Mouse (Mus musculus): ENCODE results near the gene Car9. TPM values are rescaled to one million over a fixed set of nuclear protein-coding genes. Genes with fewer than 3 reads are reported as not detected.
"Not testable (repeated sequence)": the region's sequence is repeated elsewhere in the genome, so short reads cannot be mapped to it uniquely, and the experiment has no call there.

Car9 gene
- polyA plus RNA-seq, 2 experiments = 1.0 to 4.9 TPM

DNA sequence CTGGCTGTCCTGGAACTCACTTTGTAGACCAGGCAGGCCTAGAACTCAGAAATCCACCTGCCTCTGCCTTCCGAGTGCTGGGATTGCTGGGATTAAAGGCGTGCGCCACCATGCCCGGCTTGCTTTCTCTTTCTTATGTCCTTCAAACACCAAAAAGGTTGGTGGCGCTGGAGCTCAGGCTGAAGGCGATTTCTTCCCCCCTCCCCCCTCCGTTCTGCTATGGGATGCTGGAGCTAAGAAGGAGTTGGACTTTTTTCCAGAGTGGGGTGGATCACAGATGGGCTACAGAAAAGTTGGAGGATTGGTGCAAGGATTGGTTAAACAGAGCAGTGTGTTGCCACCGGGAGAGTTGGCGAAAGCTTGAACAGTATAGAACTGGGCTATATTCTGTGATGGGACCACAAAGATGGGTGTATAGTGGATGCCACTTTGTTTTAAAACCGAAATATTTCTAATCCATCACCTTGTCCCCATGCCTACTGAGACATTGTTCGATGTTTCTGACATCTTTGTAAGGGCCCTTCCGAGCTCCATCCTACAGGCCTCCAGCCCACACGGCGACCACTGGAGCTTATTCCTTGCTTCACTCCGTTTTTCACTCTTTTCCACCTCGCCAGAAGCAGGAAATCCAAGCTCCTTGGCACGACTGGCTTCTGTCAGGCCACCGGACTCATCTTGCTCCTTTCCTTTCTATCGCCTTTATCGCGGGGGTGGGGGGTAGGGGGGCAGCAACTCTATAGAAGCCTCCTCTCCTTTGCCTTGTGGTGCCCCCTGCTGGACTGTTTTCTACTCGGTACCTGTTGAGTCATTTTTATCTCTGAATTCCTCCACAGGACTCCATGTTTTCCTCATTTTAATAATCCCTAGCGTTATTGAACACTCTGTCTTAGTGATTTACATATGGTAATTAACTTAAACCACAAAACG is 27.6 kb upstream of the Car9 start:
- Histone ChIP-seq H3K27ac (replicated peaks; ENCODE audit: low read depth, low read length) (no peak overlapping the region), H3K4me2 (replicated peaks; ENCODE audit: low read depth, low read length, severe bottlenecking) (no peak overlapping the region), H3K36me3 (ENCODE audit: control insufficient read depth, insufficient read depth, low read length) (no peaks in the 10 kb centered on the region), H3K4me3 (replicated peaks; ENCODE audit: low read length) (no peak overlapping the region), H3K27me3 (ENCODE audit: control insufficient read depth, insufficient read depth, low read length) (no peaks in the 10 kb centered on the region), H3K9ac (ENCODE audit: low read depth, low read length, severe bottlenecking) (no peak overlapping the region), H3K4me1 (ENCODE audit: control insufficient read depth, insufficient read depth, low read length) (no peaks in the 10 kb centered on the region), H3K9me3 (ENCODE audit: control insufficient read depth, low read length) (no peaks in the 10 kb centered on the region)
- 49% methylated on average over 24 of the region's 24 CpGs for WGBS
- TF ChIP-seq POLR2A (IDR thresholded peaks at IDR 0.05; ENCODE audit: borderline replicate concordance, extremely low read depth, insufficient read depth, insufficient read length) = no peak
- DNase-seq (ENCODE audit: low spot score) = peak; percentile 86
- no peak for ATAC-seq (ENCODE audit: low FRiP score, low read depth)

DNA sequence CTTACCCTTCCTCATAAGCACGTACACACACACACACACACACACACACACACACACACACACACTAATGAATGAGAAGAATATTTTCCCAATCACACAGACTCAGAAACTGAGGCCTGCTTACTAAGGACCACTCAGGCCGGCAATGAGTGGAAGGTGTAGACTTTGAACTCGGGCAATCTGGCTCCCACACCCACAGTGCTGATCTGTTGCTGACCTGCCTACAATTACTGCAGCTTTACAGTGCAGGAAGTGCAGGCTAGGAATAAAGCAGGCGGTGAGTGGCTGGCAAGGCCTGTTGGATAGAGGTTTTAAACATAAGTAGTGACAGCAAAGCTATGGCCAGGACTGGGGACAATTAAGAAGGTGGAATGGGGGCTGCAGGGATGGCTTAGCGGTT is 25.8 kb upstream of the Car9 start:
- no peaks in the 10 kb centered on the region for H3K9me3 ChIP-seq (ENCODE audit: control insufficient read depth, low read length)
- no peak overlapping the region for H3K4me3 ChIP-seq (replicated peaks; ENCODE audit: low read length)
- H3K27ac ChIP-seq (replicated peaks; ENCODE audit: low read depth, low read length) = no peak overlapping the region
- no peak for ATAC-seq (ENCODE audit: low FRiP score, low read depth)
- WGBS = 69% methylated on average over 5 of the region's 5 CpGs
- no peak overlapping the region for H3K9ac ChIP-seq (ENCODE audit: low read depth, low read length, severe bottlenecking)
- no peaks in the 10 kb centered on the region for H3K36me3 ChIP-seq (ENCODE audit: control insufficient read depth, insufficient read depth, low read length)
- H3K4me1 ChIP-seq (ENCODE audit: control insufficient read depth, insufficient read depth, low read length) = no peaks in the 10 kb centered on the region
- no peaks in the 10 kb centered on the region for H3K27me3 ChIP-seq (ENCODE audit: control insufficient read depth, insufficient read depth, low read length)
- H3K4me2 ChIP-seq (replicated peaks; ENCODE audit: low read depth, low read length, severe bottlenecking) = no peak overlapping the region
- DNase-seq (ENCODE audit: low spot score) = no peak
- TF ChIP-seq POLR2A (IDR thresholded peaks at IDR 0.05; ENCODE audit: borderline replicate concordance, extremely low read depth, insufficient read depth, insufficient read length) = no peak

DNA sequence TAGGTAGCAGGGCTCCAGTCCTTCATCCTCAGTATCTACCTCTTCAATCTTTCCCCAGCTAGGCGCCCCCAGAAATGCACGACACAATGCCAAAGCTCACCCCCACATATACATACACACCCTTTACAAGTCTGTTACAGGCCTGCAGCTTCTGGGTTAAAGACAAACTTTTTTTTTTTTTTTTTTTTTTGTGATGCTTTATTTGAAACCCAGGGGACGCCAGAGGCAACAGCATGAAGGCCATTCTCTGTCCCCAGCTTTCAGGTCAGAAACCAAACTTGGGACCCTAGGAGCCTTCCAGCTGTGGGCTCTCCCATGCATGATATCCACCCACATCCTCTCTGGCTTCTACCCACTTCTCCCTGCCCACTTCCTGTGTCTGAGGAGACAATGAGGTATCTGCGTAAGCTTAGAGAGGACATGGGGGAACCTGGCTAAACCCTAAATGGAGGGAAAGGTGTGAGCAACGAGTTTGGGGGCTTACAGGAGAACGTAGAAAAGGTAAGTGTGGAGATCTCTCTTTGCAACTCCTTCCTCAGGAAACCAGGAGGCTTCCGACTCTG is 24.8 kb upstream of the Car9 start:
- no peaks in the 10 kb centered on the region for H3K9me3 ChIP-seq (ENCODE audit: control insufficient read depth, low read length)
- DNase-seq (ENCODE audit: low spot score) (no peak), ATAC-seq (ENCODE audit: low FRiP score, low read depth) (no peak)
- no peaks in the 10 kb centered on the region for H3K27me3 ChIP-seq (ENCODE audit: control insufficient read depth, insufficient read depth, low read length)
- TF ChIP-seq POLR2A (IDR thresholded peaks at IDR 0.05; ENCODE audit: borderline replicate concordance, extremely low read depth, insufficient read depth, insufficient read length) = no peak
- no peak overlapping the region for H3K4me2 ChIP-seq (replicated peaks; ENCODE audit: low read depth, low read length, severe bottlenecking)
- no peak overlapping the region for H3K27ac ChIP-seq (replicated peaks; ENCODE audit: low read depth, low read length)
- H3K36me3 ChIP-seq (ENCODE audit: control insufficient read depth, insufficient read depth, low read length) = no peaks in the 10 kb centered on the region
- no peak overlapping the region for H3K9ac ChIP-seq (ENCODE audit: low read depth, low read length, severe bottlenecking)
- no peak overlapping the region for H3K4me3 ChIP-seq (replicated peaks; ENCODE audit: low read length)
- H3K4me1 ChIP-seq (ENCODE audit: control insufficient read depth, insufficient read depth, low read length) = no peaks in the 10 kb centered on the region
- 71% methylated on average over 7 of the region's 7 CpGs for WGBS

DNA sequence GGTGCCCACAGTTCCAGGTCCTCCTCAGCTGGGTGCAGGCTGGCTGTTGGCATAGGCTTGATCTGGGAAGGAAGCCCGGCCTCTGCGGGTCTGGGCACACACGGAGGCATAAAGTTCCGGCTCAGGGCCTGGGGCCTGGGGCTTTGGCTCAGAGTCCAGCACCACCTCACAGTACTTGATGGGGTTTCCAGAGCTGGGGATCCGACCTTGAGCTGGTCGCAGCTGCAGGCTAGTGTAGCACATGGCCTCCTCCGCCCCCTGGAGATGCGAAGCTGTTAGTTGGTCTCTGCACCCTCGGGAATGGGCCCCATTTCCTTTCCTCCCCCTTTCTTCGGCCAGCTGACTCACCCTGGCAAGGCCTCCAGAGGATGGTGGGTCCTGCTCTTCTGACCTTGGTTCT is 24.2 kb upstream of the Car9 start:
- Histone ChIP-seq H3K36me3 (ENCODE audit: control insufficient read depth, insufficient read depth, low read length) (no peaks in the 10 kb centered on the region), H3K9ac (ENCODE audit: low read depth, low read length, severe bottlenecking) (no peak overlapping the region), H3K9me3 (ENCODE audit: control insufficient read depth, low read length) (no peaks in the 10 kb centered on the region), H3K4me2 (replicated peaks; ENCODE audit: low read depth, low read length, severe bottlenecking) (no peak overlapping the region), H3K4me3 (replicated peaks; ENCODE audit: low read length) (no peak overlapping the region), H3K27me3 (ENCODE audit: control insufficient read depth, insufficient read depth, low read length) (no peaks in the 10 kb centered on the region), H3K27ac (replicated peaks; ENCODE audit: low read depth, low read length) (no peak overlapping the region), H3K4me1 (ENCODE audit: control insufficient read depth, insufficient read depth, low read length) (no peaks in the 10 kb centered on the region)
- 66% methylated on average over 9 of the region's 10 CpGs for WGBS
- no peak for DNase-seq (ENCODE audit: low spot score)
- TF ChIP-seq POLR2A (IDR thresholded peaks at IDR 0.05; ENCODE audit: borderline replicate concordance, extremely low read depth, insufficient read depth, insufficient read length) = no peak
- no peak for ATAC-seq (ENCODE audit: low FRiP score, low read depth)

DNA sequence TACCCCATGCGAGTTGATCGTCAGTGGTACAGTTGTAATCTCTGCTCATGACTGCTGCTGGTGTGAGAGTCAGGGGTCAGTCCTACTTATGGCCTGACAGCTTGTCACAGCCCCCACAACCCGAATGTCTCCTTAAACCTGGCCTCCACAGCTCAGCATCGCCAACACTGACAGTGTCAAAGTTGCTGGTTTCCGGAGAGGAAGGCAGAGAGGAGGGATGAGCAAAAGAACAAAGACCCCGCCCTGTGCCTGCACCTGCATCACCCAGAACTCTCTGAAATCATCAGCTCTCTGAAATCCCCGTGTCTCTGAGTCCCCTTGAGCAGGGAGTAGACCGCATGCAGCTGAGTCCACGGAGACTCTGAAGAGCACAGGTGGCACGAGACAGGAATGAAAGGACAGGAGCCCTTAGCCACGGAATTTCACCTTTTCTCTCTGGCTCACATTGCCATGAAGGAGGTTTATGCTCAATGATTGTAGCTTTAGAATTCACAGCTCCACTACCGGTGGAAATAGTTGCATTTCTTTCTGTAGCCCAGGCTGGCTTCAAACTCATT is 23.2 kb upstream of the Car9 start, which contains the start of gene Sit1:
TSS of gene Sit1 (minus strand) at position 200 of the 557 bp plus-strand sequence.
- Histone ChIP-seq H3K4me1 (ENCODE audit: control insufficient read depth, insufficient read depth, low read length) (no peaks in the 10 kb centered on the region), H3K4me3 (replicated peaks; ENCODE audit: low read length) (no peak within 1 kb of the TSS), H3K9me3 (ENCODE audit: control insufficient read depth, low read length) (no peaks in the 10 kb centered on the region), H3K4me2 (replicated peaks; ENCODE audit: low read depth, low read length, severe bottlenecking) (no peak within 1 kb of the TSS), H3K27me3 (ENCODE audit: control insufficient read depth, insufficient read depth, low read length) (no peaks in the 10 kb centered on the region), H3K27ac (replicated peaks; ENCODE audit: low read depth, low read length) (no peak within 1 kb of the TSS), H3K36me3 (ENCODE audit: control insufficient read depth, insufficient read depth, low read length) (no peaks in the 10 kb centered on the region), H3K9ac (ENCODE audit: low read depth, low read length, severe bottlenecking) (no peak within 1 kb of the TSS)
- WGBS = 62% methylated on average over 12 of the region's 12 CpGs
- ATAC-seq (ENCODE audit: low FRiP score, low read depth) (no peak), DNase-seq (ENCODE audit: low spot score) (no peak)
- no peak for TF ChIP-seq POLR2A (IDR thresholded peaks at IDR 0.05; ENCODE audit: borderline replicate concordance, extremely low read depth, insufficient read depth, insufficient read length)

DNA sequence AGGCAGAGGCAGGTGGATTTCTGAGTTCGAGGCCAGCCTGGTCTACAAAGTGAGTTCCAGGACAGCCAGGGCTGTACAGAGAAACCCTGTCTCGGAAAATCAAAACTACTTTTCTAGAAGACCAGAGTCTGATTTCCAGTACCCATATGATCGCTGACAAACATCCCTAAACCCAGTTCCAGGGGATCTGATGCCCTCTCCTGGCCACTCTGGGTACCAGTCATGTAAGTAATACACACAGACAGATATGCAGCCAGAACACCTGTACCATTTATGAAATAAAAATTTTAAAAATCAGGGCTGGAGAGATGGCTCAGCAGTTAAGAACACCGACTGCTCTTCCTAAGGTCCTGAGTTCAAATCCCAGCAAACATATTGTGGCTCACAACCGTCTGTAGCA is 21.1 kb upstream of the Car9 start:
- not testable (repeated sequence) for H3K9me3 ChIP-seq (ENCODE audit: control insufficient read depth, low read length); H3K36me3 ChIP-seq (ENCODE audit: control insufficient read depth, insufficient read depth, low read length); DNase-seq (ENCODE audit: low spot score); H3K27ac ChIP-seq (replicated peaks; ENCODE audit: low read depth, low read length); H3K9ac ChIP-seq (ENCODE audit: low read depth, low read length, severe bottlenecking); ATAC-seq (ENCODE audit: low FRiP score, low read depth); H3K4me3 ChIP-seq (replicated peaks; ENCODE audit: low read length); H3K27me3 ChIP-seq (ENCODE audit: control insufficient read depth, insufficient read depth, low read length); H3K4me2 ChIP-seq (replicated peaks; ENCODE audit: low read depth, low read length, severe bottlenecking); H3K4me1 ChIP-seq (ENCODE audit: control insufficient read depth, insufficient read depth, low read length)
- 89% methylated on average over 5 of the region's 5 CpGs for WGBS
